Mouse (Mus musculus) Patski (cell line): ENCODE results near the gene Ascc3. TPM values are rescaled to one million over a fixed set of nuclear protein-coding genes. Genes with fewer than 3 reads are reported as not detected.

Experiments used
- ATAC-seq: fragments of 100-300 bp; one replicate; pipeline ENCODE4 v1.8.0; 2021
- CTCF ChIA-PET: fragments of 350-600 bp; sonication (Branson Sonifier 250); formaldehyde crosslinking; loops from one replicate; lab custom pipeline; 2022; ENCODE audit warnings: inconsistent platforms; lab: Charles Lee
- POLR2A ChIA-PET: fragments of 350-600 bp; sonication (Branson Sonifier 250); formaldehyde crosslinking; loops from one replicate; lab custom pipeline; 2022; ENCODE audit warnings: antibody characterized with exemption, inconsistent platforms; lab: Charles Lee
- DNase-seq: peaks from one replicate; pipeline ENCODE4 v3.0.0-alpha.2; 2011; ENCODE audit warnings: low read depth, low spot score
- H3K27me3 ChIP-seq: fragments of 371-371 bp; one replicate; pipeline ENCODE4 v1.5.1; 2021
- CTCF ChIP-seq: fragments of 100-300 bp; IDR thresholded peaks from one replicate; pipeline ENCODE4 v1.5.1; 2021
- in situ Hi-C: fragments of 300-500 bp; cut with MboI; formaldehyde crosslinking; loops from 3 replicates; pipeline ENCODE4 v1.11.1; 2018; ENCODE audit warnings: low pct_unique_long_range_greater_than_20kb, mixed read lengths
- polyA plus RNA-seq: library from polyadenylated mRNA; unstranded; gene quantifications from one replicate; pipeline ENCODE4 v1.2.3, GENCODE M21; 2021

Ascc3 gene
- polyA plus RNA-seq, 1 experiment from 2014 or later = 14.7 TPM

DNA sequence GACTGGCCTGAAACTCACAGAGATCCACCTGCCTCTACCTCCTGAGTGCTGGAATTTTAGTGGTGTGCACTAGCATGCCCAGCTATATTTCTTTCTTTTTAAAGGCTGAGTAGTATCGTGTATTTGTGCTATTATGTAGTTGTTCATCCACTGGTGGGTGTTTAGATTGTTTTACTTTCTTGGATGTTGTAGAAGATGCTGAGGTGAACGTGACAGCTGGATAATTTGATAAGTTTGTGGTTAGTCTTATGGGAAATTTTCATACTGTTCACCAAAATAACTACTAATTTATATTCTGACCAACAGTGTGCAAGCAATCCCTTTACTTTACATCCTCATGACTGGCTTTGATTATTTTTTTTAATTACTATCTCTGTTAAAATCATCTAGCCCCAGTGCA, 169.6 kb downstream of the Ascc3 start:
- ATAC-seq (no peak), DNase-seq (no peak)
- TF ChIP-seq CTCF = no peak
- CTCF ChIA-PET = no interaction called here
- in situ Hi-C loops = no loop called here
- no peaks in the 10 kb centered on the region for H3K27me3 ChIP-seq
- POLR2A ChIA-PET = no interaction called here

DNA sequence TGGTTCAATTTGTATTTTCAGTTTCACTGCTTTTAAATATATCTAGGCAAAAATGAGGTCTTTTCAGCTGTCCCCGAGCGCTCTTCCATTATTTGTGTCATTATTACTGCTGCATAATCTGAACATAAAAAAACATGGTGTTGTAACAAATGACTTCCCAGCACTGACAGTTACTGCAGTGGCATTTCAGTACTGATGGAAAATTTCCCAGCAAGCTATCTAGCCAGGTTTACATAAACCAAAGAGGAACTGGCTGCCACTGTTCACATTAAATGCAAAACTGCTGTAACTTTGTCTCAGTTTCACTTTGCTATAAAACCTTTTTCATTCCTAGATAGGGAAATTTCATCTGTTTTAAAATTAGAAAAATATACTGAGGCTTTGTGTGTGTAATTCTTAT, 170.5 kb downstream of the Ascc3 start:
- TF ChIP-seq CTCF = no peak
- CTCF ChIA-PET = no interaction called here
- POLR2A ChIA-PET = no interaction called here
- ATAC-seq (no peak), DNase-seq (no peak)
- no peaks in the 10 kb centered on the region for H3K27me3 ChIP-seq
- in situ Hi-C loops = no loop called here

DNA sequence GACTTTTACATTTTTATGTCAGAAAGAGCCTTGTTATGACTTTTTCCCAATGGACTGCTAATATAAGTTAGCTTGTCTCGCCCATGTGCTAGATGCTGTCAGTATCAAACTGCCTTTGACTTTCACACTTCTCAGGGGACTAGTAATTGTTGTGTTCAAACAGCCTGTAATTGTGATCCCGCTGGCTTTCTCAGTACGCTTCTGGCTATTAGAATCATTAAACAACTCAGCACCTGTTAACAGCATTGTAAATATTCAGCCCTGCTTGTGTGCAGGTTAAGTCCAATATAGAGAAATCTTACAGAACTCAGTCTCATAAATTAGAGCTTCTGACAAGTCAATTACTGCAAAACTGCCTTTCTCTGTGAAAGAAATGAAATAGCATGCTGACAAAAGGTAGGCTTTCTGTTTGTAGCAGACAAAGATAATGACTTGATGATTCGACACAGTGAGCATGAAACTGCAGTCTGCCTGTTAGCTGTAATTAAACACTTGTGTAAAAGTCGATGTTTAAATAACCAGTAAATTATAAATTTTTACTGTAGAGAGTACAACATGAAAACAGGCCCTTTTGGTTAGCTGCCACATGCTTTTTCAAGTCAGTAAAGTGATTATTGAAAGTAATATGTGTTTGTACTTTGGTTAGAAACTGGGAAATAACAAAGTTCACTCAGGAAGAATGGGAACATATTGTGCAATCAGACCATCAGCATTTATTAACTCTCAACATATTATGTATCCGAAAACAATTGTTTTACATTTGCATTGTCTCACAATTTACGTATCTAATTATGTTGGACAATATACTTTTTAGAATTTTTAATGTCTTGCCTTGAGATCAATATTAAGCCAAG, 171.2 kb downstream of the Ascc3 start:
- H3K27me3 ChIP-seq = no peaks in the 10 kb centered on the region
- ChIA-PET POLR2A (no interaction called here), CTCF (no interaction called here)
- TF ChIP-seq CTCF = no peak
- no peak for ATAC-seq
- DNase-seq = no peak
- in situ Hi-C loops = no loop called here

DNA sequence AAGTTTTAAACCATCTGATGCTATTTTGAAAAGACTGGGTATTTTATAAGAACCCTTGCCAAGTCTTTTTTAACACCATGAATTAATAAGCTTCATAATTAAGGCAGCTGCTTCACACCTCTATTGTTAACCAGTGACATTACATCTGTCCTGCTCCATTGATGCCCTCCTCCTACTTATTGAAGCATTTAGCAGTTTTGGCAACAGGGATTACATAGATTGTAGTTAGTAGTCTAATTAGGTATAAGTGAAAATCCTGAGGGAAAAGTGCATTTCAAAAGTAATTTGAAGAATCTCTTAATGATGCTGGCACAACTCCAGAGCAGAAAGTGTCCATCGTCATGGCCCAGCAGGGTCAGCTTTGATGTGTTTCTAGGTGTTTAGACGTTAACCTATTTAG, 180.3 kb downstream of the Ascc3 start:
- in situ Hi-C loops = no loop called here
- no peak for ATAC-seq
- POLR2A ChIA-PET = no interaction called here
- TF ChIP-seq CTCF = no peak
- CTCF ChIA-PET = no interaction called here
- DNase-seq = no peak
- H3K27me3 ChIP-seq = no peaks in the 10 kb centered on the region

DNA sequence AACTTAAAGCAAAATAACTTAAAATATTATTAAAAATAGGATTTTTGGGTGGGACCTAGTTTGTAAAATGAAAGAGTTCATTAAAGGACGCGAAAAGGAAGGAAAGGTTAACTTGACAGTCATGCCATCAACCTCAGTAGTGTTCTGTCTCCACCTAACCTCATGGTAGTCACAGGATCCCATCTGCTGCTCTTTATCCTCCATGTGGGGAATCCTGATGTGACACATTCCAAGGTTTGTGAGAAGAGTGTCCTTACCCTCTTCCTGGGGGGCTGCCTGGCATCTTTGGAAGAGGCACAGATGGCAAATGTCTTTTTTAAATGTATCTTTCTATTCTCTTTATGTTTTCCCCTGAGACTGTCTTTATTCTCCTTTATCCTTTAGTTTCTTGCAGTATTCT, 181.4 kb downstream of the Ascc3 start:
- CTCF ChIA-PET = no interaction called here
- ATAC-seq = no peak

DNA sequence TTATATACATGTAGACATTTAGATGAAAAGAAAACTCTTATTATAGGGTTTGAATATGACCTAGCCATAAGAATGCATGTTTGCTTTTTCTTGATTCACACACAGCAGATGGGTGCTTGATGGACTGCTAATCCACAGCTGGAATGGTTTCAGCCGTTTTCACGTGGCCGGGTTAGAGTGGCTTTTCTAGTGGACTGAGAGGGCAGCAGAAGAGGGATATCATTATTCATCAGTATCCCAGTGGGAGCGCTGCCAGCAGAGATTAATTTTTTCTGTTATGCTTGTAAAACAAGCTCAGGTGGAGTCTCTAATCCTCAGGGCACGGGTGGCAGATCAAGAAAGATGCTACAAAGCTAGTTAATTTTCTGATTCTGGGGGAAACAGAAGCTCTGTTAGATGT, 200.4 kb downstream of the Ascc3 start:
- in situ Hi-C loops = no loop called here
- CTCF ChIA-PET = interaction anchor here (1.3 kb wide), 1 partner anchor 14 kb away, joined by 3 read pairs; no protein-coding TSS in a partner anchor
- no peak for TF ChIP-seq CTCF

More for the DNA sequence above, 181.4 kb downstream of the Ascc3 start:
- in situ Hi-C loops = no loop called here
- DNase-seq = no peak
- POLR2A ChIA-PET = no interaction called here
- TF ChIP-seq CTCF = no peak
- no peaks in the 10 kb centered on the region for H3K27me3 ChIP-seq

DNA sequence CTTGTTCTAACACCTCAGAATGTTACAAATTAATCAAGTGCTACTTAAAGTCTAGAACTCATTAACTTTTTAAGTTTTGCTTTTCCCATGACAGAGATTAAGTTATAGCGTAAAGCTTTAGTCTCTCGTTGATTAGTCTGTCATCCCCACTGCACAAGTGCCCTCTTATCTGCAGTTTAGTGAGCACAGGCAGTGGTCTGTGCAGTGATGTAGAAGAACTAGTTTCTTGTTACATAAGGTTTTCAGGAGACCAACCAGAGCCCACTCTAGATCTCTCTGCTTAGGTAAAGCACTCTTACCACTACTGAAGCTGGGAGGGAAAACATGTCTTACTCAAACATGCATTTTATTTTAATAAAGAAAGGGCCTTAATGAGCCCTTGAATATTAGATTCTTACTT, 209.1 kb downstream of the Ascc3 start:
- peak; percentile 56 for ATAC-seq
- H3K27me3 ChIP-seq = no peaks in the 10 kb centered on the region
- TF ChIP-seq CTCF = no peak
- in situ Hi-C loops = no loop called here
- peak; percentile 28 for DNase-seq
- POLR2A ChIA-PET = no interaction called here
- CTCF ChIA-PET = interaction anchor here (2.1 kb wide), 1 partner anchor 10 kb away, joined by 4 read pairs; no protein-coding TSS in a partner anchor

More for the DNA sequence above, 200.4 kb downstream of the Ascc3 start:
- ATAC-seq (no peak), DNase-seq (no peak)
- POLR2A ChIA-PET = no interaction called here
- no peaks in the 10 kb centered on the region for H3K27me3 ChIP-seq

DNA sequence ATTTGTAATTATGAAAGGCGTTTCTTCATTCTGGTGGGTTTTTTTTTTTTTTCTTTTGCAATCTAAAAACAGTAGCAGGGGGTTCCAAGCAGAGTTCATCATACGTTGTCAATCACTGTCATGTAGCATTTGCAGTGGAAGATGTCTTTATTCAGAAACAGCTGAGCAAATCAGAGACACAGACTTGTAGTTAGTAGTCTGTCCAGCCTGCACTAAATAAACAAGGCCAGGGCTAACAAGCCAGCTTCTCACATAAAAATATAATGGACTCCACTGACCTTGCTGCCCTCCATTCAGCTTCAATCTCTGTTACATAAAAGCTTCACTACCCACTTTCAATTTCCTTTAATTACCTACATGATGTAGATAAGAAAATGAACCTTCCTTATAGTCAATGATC, 209.9 kb downstream of the Ascc3 start:
- POLR2A ChIA-PET = interaction anchor here (1.4 kb wide), 1 partner anchor 11 kb away, joined by 4 read pairs; no protein-coding TSS in a partner anchor
- no peak for TF ChIP-seq CTCF
- in situ Hi-C loops = no loop called here
- CTCF ChIA-PET = interaction anchor here (1.0 kb wide), 1 partner anchor 93 kb away, joined by 3 read pairs; no protein-coding TSS in a partner anchor
- no peak for DNase-seq
- no peaks in the 10 kb centered on the region for H3K27me3 ChIP-seq
- ATAC-seq = peak; percentile 13

DNA sequence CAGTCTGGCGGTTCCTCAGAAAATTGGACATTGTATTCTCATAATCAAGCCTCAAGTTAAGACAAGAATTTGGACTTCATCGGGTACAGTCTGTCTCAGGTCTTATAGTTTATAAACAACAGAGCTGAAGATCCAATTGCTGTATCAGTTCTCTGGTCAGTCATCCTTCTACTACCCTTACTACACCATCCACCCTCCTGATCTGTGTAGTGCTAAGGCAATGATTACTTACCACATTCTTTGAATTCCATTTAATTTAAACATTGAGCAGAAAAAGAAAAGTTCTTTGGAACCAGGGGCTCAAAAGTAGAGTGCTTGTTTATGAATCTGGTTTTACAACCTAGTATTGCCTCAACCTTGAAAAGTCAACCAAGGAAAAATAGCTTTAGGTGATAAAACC, 213.7 kb downstream of the Ascc3 start:
- H3K27me3 ChIP-seq = no peaks in the 10 kb centered on the region
- CTCF ChIA-PET = no interaction called here
- POLR2A ChIA-PET = no interaction called here
- TF ChIP-seq CTCF = no peak
- in situ Hi-C loops = no loop called here
- ATAC-seq = no peak
- DNase-seq = no peak

DNA sequence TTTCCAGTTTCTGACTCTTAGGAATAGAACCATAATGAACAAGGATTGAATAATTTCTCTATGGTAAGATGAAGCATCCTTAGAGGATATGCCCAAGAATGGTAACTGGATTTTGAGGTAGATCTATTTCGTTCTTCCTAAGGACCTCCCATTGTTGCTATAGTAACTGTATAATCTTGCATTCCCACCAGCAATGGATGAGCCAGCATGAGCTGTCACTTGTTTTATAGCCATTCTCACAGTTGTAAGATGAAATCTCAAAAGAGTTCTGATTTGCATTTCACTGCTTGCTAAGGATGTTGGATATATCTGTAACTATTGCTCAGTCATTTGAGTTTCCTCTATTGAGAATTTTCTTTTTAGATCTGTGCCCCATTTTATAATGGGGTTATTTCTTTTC, 229.9 kb downstream of the Ascc3 start:
- CTCF ChIA-PET = no interaction called here
- no peak for DNase-seq
- no peak for TF ChIP-seq CTCF
- POLR2A ChIA-PET = no interaction called here
- in situ Hi-C loops = no loop called here
- no peaks in the 10 kb centered on the region for H3K27me3 ChIP-seq
- ATAC-seq = no peak

DNA sequence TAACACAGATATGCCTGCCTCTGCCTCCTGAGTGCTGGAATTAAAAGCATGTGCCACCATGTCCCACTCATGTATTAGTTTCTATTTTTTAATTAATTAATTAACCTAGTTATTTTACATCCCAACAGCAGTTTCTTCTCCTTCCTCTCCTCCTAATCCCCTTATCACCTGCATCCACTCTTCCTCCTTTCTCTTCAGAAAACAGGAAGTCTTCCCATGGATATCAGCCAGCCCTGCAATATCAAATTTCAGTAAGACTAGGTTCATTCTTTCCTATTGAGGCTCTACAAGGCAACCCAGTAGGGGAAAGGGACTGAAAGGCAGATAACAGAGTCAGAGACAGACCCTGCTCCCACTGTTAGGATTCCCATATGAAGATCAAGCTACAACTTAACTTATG, 234.4 kb downstream of the Ascc3 start:
- POLR2A ChIA-PET = no interaction called here
- ATAC-seq (no peak), DNase-seq (no peak)
- in situ Hi-C loops = no loop called here
- CTCF ChIA-PET = no interaction called here
- TF ChIP-seq CTCF = no peak
- no peaks in the 10 kb centered on the region for H3K27me3 ChIP-seq
